Mouse (Mus musculus): ENCODE results near the gene Slc2a1.

DNA sequence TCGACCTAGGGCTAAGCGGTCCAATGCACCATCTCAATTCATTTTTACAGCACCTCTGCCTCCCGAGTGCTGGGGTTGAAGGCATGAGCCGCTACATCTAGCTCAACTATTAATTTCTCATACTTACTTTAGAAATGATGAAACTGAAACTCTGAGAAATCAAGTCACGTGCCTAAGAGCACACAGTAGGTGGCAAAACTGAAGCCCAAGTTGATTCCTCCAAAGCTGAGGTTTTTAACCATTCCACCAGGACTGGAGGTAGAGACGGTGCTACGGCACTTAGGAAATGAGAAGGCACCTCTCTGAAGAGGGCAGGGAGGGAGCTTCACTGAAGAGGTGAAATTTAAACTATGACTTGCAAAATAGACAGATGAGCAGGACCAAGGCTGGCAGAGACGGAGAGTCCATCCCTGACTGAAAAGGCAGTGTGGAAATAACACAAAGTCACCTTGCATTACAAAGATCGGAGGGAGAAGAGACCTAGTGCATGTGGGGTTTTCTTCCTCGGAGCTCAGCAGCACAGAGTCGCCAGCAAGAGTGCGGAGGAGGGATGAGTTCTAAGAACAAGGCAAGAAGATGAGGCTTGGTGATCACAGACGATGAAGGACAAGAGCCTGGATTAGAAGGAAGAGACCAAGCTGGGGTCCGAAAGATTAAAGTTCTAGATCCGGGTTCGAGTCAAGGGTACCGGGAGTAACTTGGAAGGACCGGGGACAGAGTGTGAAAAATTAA lies 64.6 kb downstream of the Slc2a1 start:
- no peak for TF ChIP-seq CTCF (IDR thresholded peaks at IDR 0.05; ENCODE audit: control insufficient read depth, insufficient read depth, low read length)
- no peak for TF ChIP-seq POLR2A (IDR thresholded peaks at IDR 0.05; ENCODE audit: borderline replicate concordance, control insufficient read depth, low read depth, low read length)
